Mouse (Mus musculus): ENCODE results near the gene Med21.

GRCm38 (mm10) chr6:146674881-146675536 is 32.7 kb downstream of the Med21 start:
- no peak for TF ChIP-seq CTCF (IDR thresholded peaks at IDR 0.05; ENCODE audit: low read depth)
- TF ChIP-seq EP300 (IDR thresholded peaks at IDR 0.05; ENCODE audit: low read depth) = no peak

Measured in liver, postnatal 0 days (tissue).